16 mouse cellular contexts compared by ENCODE assay signal in genomic region chr6:6547997-6548396, GRCm38 (mm10). TPM values are rescaled to one million over a fixed set of nuclear protein-coding genes. Genes with fewer than 3 reads are reported as not detected.
DNase-seq lines count a peak whose midpoint lies in the region; ATAC-seq and TF ChIP-seq lines count a peak whose summit lies in the region.
"Had no signal": no experiment of that assay in that cellular context is flagged by ENCODE, and none has a peak within 500 bp of the region (broad histone marks: within the 10 kb centered on the region; RNA-seq: fewer than 3 reads in every experiment).

No protein-coding gene starts in this region.

- no peaks in the 10 kb centered on the region for H3K27me3 ChIP-seq in heart, adult 2 months (ENCODE audit: control insufficient read depth, insufficient read depth, low read length)
- H3K27me3 ChIP-seq in lung, embryonic 16.5 days (ENCODE audit: control insufficient read depth, insufficient read depth, low read depth, low read length) = no peaks in the 10 kb centered on the region
- H3K27me3 ChIP-seq in hindbrain, embryonic 12.5 days = no peaks in the 10 kb centered on the region
- H3K27me3 ChIP-seq: CH12.LX; limb, embryonic 12.5 days; midbrain, embryonic 13.5 days had no signal

- no peaks in the 10 kb centered on the region; the same call in 1 of the 2 replicates for H3K4me1 ChIP-seq in heart, adult 2 months (ENCODE audit: control insufficient read depth, insufficient read depth, low read length)
- peaks cover 4% of the 10 kb centered on the region for H3K4me1 ChIP-seq in lung, embryonic 16.5 days (replicated peaks; ENCODE audit: control insufficient read depth, insufficient read depth, low read length)
- no peaks in the 10 kb centered on the region for H3K4me1 ChIP-seq in hindbrain, embryonic 12.5 days
- H3K4me1 ChIP-seq: midbrain, embryonic 13.5 days had no signal

- no peaks in the 10 kb centered on the region for H3K79me2 ChIP-seq in heart, adult 2 months (replicated peaks; ENCODE audit: control insufficient read depth, insufficient read depth, low read length)

- no peak for TF ChIP-seq CTCF in heart, adult 2 months (IDR thresholded peaks at IDR 0.05)

- H3K4me2 ChIP-seq in lung, embryonic 16.5 days (ENCODE audit: low read depth, low read length) = no peak overlapping the region
- H3K4me2 ChIP-seq in hindbrain, embryonic 12.5 days (replicated peaks) = no peak overlapping the region
- H3K4me2 ChIP-seq: hindbrain, embryonic 14.5 days; limb, embryonic 12.5 days; midbrain, embryonic 13.5 days had no signal

- TF ChIP-seq EP300 in heart, adult 2 months (IDR thresholded peaks at IDR 0.05; ENCODE audit: insufficient read depth, low read depth, low read length) = no peak

- 18% methylated on average over 5 of the region's 5 CpGs for WGBS in heart, adult 2 months
- WGBS in lung, embryonic 16.5 days = 30% methylated on average over 5 of the region's 5 CpGs
- 79% methylated on average over 5 of the region's 5 CpGs for WGBS in hindbrain, embryonic 12.5 days

- DNase-seq in heart, adult 18-20 months = peak; percentile 17 to 22
- no peak for DNase-seq in heart, adult 2 months
- DNase-seq in 3134 (ENCODE audit: extremely low read depth, insufficient read length, low spot score) (peak; percentile 42), NIH3T3 (ENCODE audit: low read depth) (peak; percentile 88)
- no peak for DNase-seq in embryo, embryonic 10 days (ENCODE audit: low spot score)
- DNase-seq: kidney, postnatal 25 days; right cerebral cortex, postnatal 4 days; thymus, postnatal 25 days had no signal

- H3K27ac ChIP-seq in heart, adult 2 months = no peak overlapping the region
- H3K27ac ChIP-seq in lung, embryonic 16.5 days (ENCODE audit: low read length) = no peak overlapping the region
- H3K27ac ChIP-seq in hindbrain, embryonic 12.5 days = no peak overlapping the region
- H3K27ac ChIP-seq: hindbrain, embryonic 14.5 days; limb, embryonic 12.5 days; midbrain, embryonic 13.5 days had no signal

- no peak overlapping the region for H3K9ac ChIP-seq in heart, adult 2 months (ENCODE audit: low read depth, low read length)
- no peak overlapping the region for H3K9ac ChIP-seq in lung, embryonic 16.5 days (ENCODE audit: low read length)
- no peak overlapping the region for H3K9ac ChIP-seq in hindbrain, embryonic 12.5 days
- H3K9ac ChIP-seq: hindbrain, embryonic 14.5 days; limb, embryonic 12.5 days; midbrain, embryonic 13.5 days had no signal

- no peaks in the 10 kb centered on the region for H3K36me3 ChIP-seq in heart, adult 2 months (ENCODE audit: control insufficient read depth, insufficient read depth, low read length)
- no peaks in the 10 kb centered on the region for H3K36me3 ChIP-seq in lung, embryonic 16.5 days (ENCODE audit: control insufficient read depth, insufficient read depth, low read length)
- no peaks in the 10 kb centered on the region for H3K36me3 ChIP-seq in hindbrain, embryonic 12.5 days
- H3K36me3 ChIP-seq: limb, embryonic 12.5 days; midbrain, embryonic 13.5 days had no signal

- peak; percentile 69 for ATAC-seq in lung, embryonic 16.5 days (ENCODE audit: low read depth)
- no peak for ATAC-seq in hindbrain, embryonic 12.5 days (ENCODE audit: low FRiP score)
- no peak for ATAC-seq in activated CD4-positive, CD25-positive, alpha-beta regulatory T cell, adult 4 months
- ATAC-seq: midbrain, embryonic 13.5 days had no signal

- intact Hi-C loops in heart, adult 2 months (cut with DNase I) = no loop called here

- H3K4me3 ChIP-seq in heart, adult 2 months = no peak overlapping the region
- no peak overlapping the region for H3K4me3 ChIP-seq in lung, embryonic 16.5 days (ENCODE audit: low read length)
- H3K4me3 ChIP-seq in hindbrain, embryonic 12.5 days = no peak overlapping the region
- H3K4me3 ChIP-seq: erythroblast, embryonic 14.5 days; limb, embryonic 12.5 days; midbrain, embryonic 13.5 days had no signal

- no peak for TF ChIP-seq POLR2A in heart, adult 2 months (IDR thresholded peaks at IDR 0.05; ENCODE audit: insufficient read depth, low read depth, low read length)

- no peaks in the 10 kb centered on the region for H3K9me3 ChIP-seq in lung, embryonic 16.5 days (ENCODE audit: control insufficient read depth, low read length)
- no peaks in the 10 kb centered on the region for H3K9me3 ChIP-seq in hindbrain, embryonic 12.5 days (replicated peaks)
- H3K9me3 ChIP-seq: limb, embryonic 12.5 days; midbrain, embryonic 13.5 days had no signal

RNA-seq across cellular contexts. Expression of gene Sem1, which starts 30.5 kb away (rescaled TPM):
- total RNA-seq in heart, adult 18-20 months (2021) = 100 to 1,000 TPM; 106 to 124 TPM
- total RNA-seq in heart, adult 2 months (2021) = 100 to 1,000 TPM in 1 of 2 experiments, 10 to 100 TPM in 1; 92.7 to 105 TPM
- 33.3 and 44.7 TPM in 2 replicates for polyA plus RNA-seq in heart, adult 2 months (2012; rRNA removed)
- 245 and 254 TPM in 2 replicates for polyA plus RNA-seq in lung, embryonic 16.5 days (2015; fragmentation: Nextera tagmentation; extraction: Ambion mirVana)
- polyA plus RNA-seq in hindbrain, embryonic 12.5 days (2016; fragmentation: Nextera tagmentation; extraction: Ambion mirVana) = 190 and 218 TPM in 2 replicates
- 100 to 1,000 TPM; 132 to 202 TPM for polyA plus RNA-seq in activated CD4-positive, CD25-positive, alpha-beta regulatory T cell, adult 4 months (2017; shearing (Covaris generic))

Comparison
In these comparisons a context has a peak if more than half of its experiments do, and no peak if none do; other contexts are left out.
1. DNase-seq: peak in heart, adult 18-20 months (2 of 2), 3134 (single experiment) and NIH3T3 (single experiment); none in heart, adult 2 months (0 of 2) and embryo, embryonic 10 days (single experiment).